Mouse (Mus musculus) left cerebral cortex, adult 18-20 months (tissue): ENCODE measurements around the gene Mtss1l. TPM values are rescaled to one million over a fixed set of nuclear protein-coding genes. Genes with fewer than 3 reads are reported as not detected.
A peak's percentile ranks its signal among the peaks of the same experiment; 100 is the strongest.

ENCODE experiments used
- DNase-seq, 2 experiments: peaks; one replicate each; pipeline ENCODE4 v3.0.0; 2021 to 2022; ENCODE audit warnings: low spot score in 2 of 2, mixed read lengths in 1 of 2
- total RNA-seq, 2 experiments: library from RNA; stranded (reverse); gene quantifications; 2 replicates each; pipeline ENCODE4 v1.2.3; 2021

Mtss1l gene
- total RNA-seq, 2 experiments from 2014 or later: 208 to 219 TPM

GRCm38 (mm10) chr8:110731346-110731859, 10.1 kb downstream of the Mtss1l start:
- DNase-seq: no peak

GRCm38 (mm10) chr8:110733036-110733435, 11.8 kb downstream of the Mtss1l start:
- no peak for DNase-seq

GRCm38 (mm10) chr8:110738591-110739195, 17.4 kb downstream of the Mtss1l start:
- DNase-seq: no peak

GRCm38 (mm10) chr8:110740629-110741175, 19.4 kb downstream of the Mtss1l start:
- no peak for DNase-seq

GRCm38 (mm10) chr8:110741816-110742451, 20.7 kb downstream of the Mtss1l start:
- no peak for DNase-seq

- no peak for DNase-seq
Observed at GRCm38 (mm10) chr8:110742452-110742818, 21.2 kb downstream of the Mtss1l start.

GRCm38 (mm10) chr8:110745162-110745561, 23.9 kb downstream of the Mtss1l start:
- DNase-seq: no peak

GRCm38 (mm10) chr8:110746661-110747060, 25.4 kb downstream of the Mtss1l start:
- no peak for DNase-seq

- DNase-seq: no peak
Observed at GRCm38 (mm10) chr8:110749500-110750170, 28.4 kb downstream of the Mtss1l start.

GRCm38 (mm10) chr8:110750269-110750668, 29.0 kb downstream of the Mtss1l start:
- DNase-seq: no peak

GRCm38 (mm10) chr8:110751490-110751889, 30.2 kb downstream of the Mtss1l start:
- no peak for DNase-seq

- peak in 1 of 2 experiments; percentile 64 for DNase-seq
Observed at GRCm38 (mm10) chr8:110754713-110755112, 33.4 kb downstream of the Mtss1l start.

GRCm38 (mm10) chr8:110755511-110756170, 34.4 kb downstream of the Mtss1l start:
- peak; percentile 59 to 74 for DNase-seq

- no peak for DNase-seq
Observed at GRCm38 (mm10) chr8:110756196-110756595, 34.9 kb downstream of the Mtss1l start.

- DNase-seq: no peak
Observed at GRCm38 (mm10) chr8:110760280-110760940, 39.1 kb downstream of the Mtss1l start.

- no peak for DNase-seq
Observed at GRCm38 (mm10) chr8:110761185-110761584, 39.9 kb downstream of the Mtss1l start.

- DNase-seq: no peak
Observed at GRCm38 (mm10) chr8:110761988-110762387, 40.7 kb downstream of the Mtss1l start.

- no peak for DNase-seq
Observed at GRCm38 (mm10) chr8:110764671-110765070, 43.4 kb downstream of the Mtss1l start.

- DNase-seq: no peak
Observed at GRCm38 (mm10) chr8:110767261-110767660, 46.0 kb downstream of the Mtss1l start.

- peak in 1 of 2 experiments; percentile 39 for DNase-seq
Observed at GRCm38 (mm10) chr8:110772452-110772851, 51.2 kb downstream of the Mtss1l start.

GRCm38 (mm10) chr8:110774047-110774446, 52.8 kb downstream of the Mtss1l start:
- DNase-seq: no peak
